Mouse (Mus musculus) kidney, embryonic 14.5 days (tissue): ENCODE results near the gene Tcp1. TPM values are rescaled to one million over a fixed set of nuclear protein-coding genes. Genes with fewer than 3 reads are reported as not detected.

Source experiments
- polyA plus RNA-seq: library from polyadenylated mRNA; unstranded; fragments of >200 nt; fragmentation: Nextera tagmentation; extraction: Ambion mirVana; gene quantifications from 2 replicates; pipeline ENCODE4 v1.2.1, GENCODE M21; 2014

Tcp1 gene
- polyA plus RNA-seq, 1 experiment from 2014 or later, result 495 TPM

Other genes starting within 250 kb of the Tcp1 start
- 0.63 and 1.2 TPM in 2 replicates for gene Slc22a1, start 239.9 kb upstream of the Tcp1 start, polyA plus RNA-seq
- 20.7 and 37.8 TPM in 2 replicates for gene Igf2r, start 146.0 kb upstream of the Tcp1 start, polyA plus RNA-seq
- 0.26 and 0.66 TPM in 2 replicates for gene Mas1, start 47.6 kb upstream of the Tcp1 start, polyA plus RNA-seq
- gene Mrgprh, start 39.7 kb upstream of the Tcp1 start, polyA plus RNA-seq, result not detected in 2 replicates
- 1.3 and 1.7 TPM in 2 replicates for gene Pnldc1, start 5.5 kb upstream of the Tcp1 start, polyA plus RNA-seq
- gene Mrpl18, start 644 bp downstream of the Tcp1 start, polyA plus RNA-seq, result 186 and 194 TPM in 2 replicates
- 0.61 and 0.76 TPM in 2 replicates for gene Acat3, start 24.9 kb downstream of the Tcp1 start, polyA plus RNA-seq
- 78.4 and 95.7 TPM in 2 replicates for gene Acat2, start 45.0 kb downstream of the Tcp1 start, polyA plus RNA-seq
- gene Wtap, start 78.5 kb downstream of the Tcp1 start, polyA plus RNA-seq, result 146 and 173 TPM in 2 replicates
- gene Sod2, start 91.1 kb downstream of the Tcp1 start, polyA plus RNA-seq, result 139 and 144 TPM in 2 replicates
- not detected in 2 replicates for gene Gpr31b, start 136.6 kb downstream of the Tcp1 start, polyA plus RNA-seq
- 0.23 TPM in 1 of 2 replicates, not detected in the other for gene Tcp10b, start 145.4 kb downstream of the Tcp1 start, polyA plus RNA-seq
- gene Unc93a, start 216.1 kb downstream of the Tcp1 start, polyA plus RNA-seq, result 0.21 TPM in 1 of 2 replicates, not detected in the other